Mouse (Mus musculus) liver, embryonic 11.5 days (tissue): Measurements from ENCODE around the gene Zfhx3. TPM values are rescaled to one million over a fixed set of nuclear protein-coding genes. Genes with fewer than 3 reads are reported as not detected.
"Not testable (repeated sequence)": the region's sequence is repeated elsewhere in the genome, so short reads cannot be mapped to it uniquely, and the experiment has no call there.

ENCODE experiments used
- ATAC-seq: fragments of 200-750 bp; cut with Nextera tagmentation; replicated peaks from 2 replicates; pipeline ENCODE4 v1.8.0; 2017; ENCODE audit warnings: moderate number of reproducible peaks, mild to moderate bottlenecking, moderate TSS enrichment, moderate library complexity; ENCODE audit not compliant: low FRiP score
- DNase-seq: peaks from one replicate; pipeline ENCODE4 v3.0.0-alpha.2; 2017; ENCODE audit warnings: low spot score
- H3K27ac ChIP-seq: fragments of 300-500 bp; sonication (generic); 2 replicates; pipeline ENCODE4 v1.5.1; 2014; ENCODE audit warnings: mild to moderate bottlenecking, low read depth, low read length, control low read depth
- H3K27me3 ChIP-seq: fragments of 300-500 bp; sonication (generic); replicated peaks from 2 replicates; pipeline ENCODE4 v1.6.1; 2014; ENCODE audit warnings: low read length, mixed read lengths; ENCODE audit not compliant: control insufficient read depth, insufficient read depth
- H3K36me3 ChIP-seq: fragments of 300-500 bp; sonication (generic); 2 replicates; pipeline ENCODE4 v1.6.1; 2014; ENCODE audit warnings: mild to moderate bottlenecking, low read length, moderate library complexity, mixed read lengths; ENCODE audit not compliant: control insufficient read depth, insufficient read depth
- H3K4me1 ChIP-seq: fragments of 300-500 bp; sonication (generic); replicated peaks from 2 replicates; pipeline ENCODE4 v1.6.1; 2014; ENCODE audit warnings: low read length, mixed read lengths; ENCODE audit not compliant: control insufficient read depth, insufficient read depth
- H3K4me2 ChIP-seq: fragments of 300-500 bp; sonication (generic); 2 replicates; pipeline ENCODE4 v1.6.1; 2014; ENCODE audit warnings: mild to moderate bottlenecking, control low read depth, moderate library complexity
- H3K4me3 ChIP-seq: fragments of 300-500 bp; sonication (generic); 2 replicates; pipeline ENCODE4 v1.5.1; 2014; ENCODE audit warnings: low read depth, low read length, control low read depth
- H3K9ac ChIP-seq: fragments of 300-500 bp; sonication (generic); 2 replicates; pipeline ENCODE4 v1.6.1; 2014; ENCODE audit warnings: low read depth, low read length, control low read depth
- H3K9me3 ChIP-seq: fragments of 300-500 bp; sonication (generic); 2 replicates; pipeline ENCODE4 v1.6.1; 2016; ENCODE audit warnings: low read length, inconsistent platforms, mixed read lengths; ENCODE audit not compliant: control insufficient read depth
- WGBS: fragments of 180-500 bp; shearing (Covaris S2); extraction: QIAGEN DNeasy Blood & Tissue Kit; methylation state at CpG from one replicate; pipeline ENCODE4 v1.1.7; 2014; 5-methylcytosine and 5-hydroxymethylcytosine counted together
- polyA plus RNA-seq: library from polyadenylated mRNA; unstranded; fragments of >200 nt; fragmentation: Nextera tagmentation; extraction: Ambion mirVana; gene quantifications from 2 replicates; pipeline ENCODE4 v1.2.1, GENCODE M21; 2014

Zfhx3 gene
- 4.2 and 6.1 TPM in 2 replicates for polyA plus RNA-seq

GRCm38 (mm10) chr8:107941922-107942694 is at the start of gene Zfhx3:
TSS of gene Zfhx3 (plus strand) at chr8:107942644.
- peaks cover 28% of the 10 kb centered on the region for H3K27me3 ChIP-seq
- DNase-seq (no peak), ATAC-seq (no peak)
- H3K4me1 ChIP-seq = no peaks in the 10 kb centered on the region
- H3K4me2 ChIP-seq = peak within 1 kb of the TSS; percentile 23
- H3K9ac ChIP-seq = no peak within 1 kb of the TSS
- no peaks in the 10 kb centered on the region for H3K9me3 ChIP-seq
- H3K27ac ChIP-seq = no peak within 1 kb of the TSS
- 32% methylated on average over 11 of the region's 11 CpGs for WGBS
- H3K36me3 ChIP-seq = no peaks in the 10 kb centered on the region
- no peak within 1 kb of the TSS for H3K4me3 ChIP-seq

GRCm38 (mm10) chr8:107918984-107919383 is 23.5 kb upstream of the Zfhx3 start:
- Histone ChIP-seq H3K27me3 (no peaks in the 10 kb centered on the region), H3K4me1 (no peaks in the 10 kb centered on the region), H3K9ac (no peak overlapping the region), H3K4me2 (no peak overlapping the region), H3K4me3 (no peak overlapping the region), H3K36me3 (no peaks in the 10 kb centered on the region), H3K27ac (no peak overlapping the region), H3K9me3 (no peaks in the 10 kb centered on the region)
- ATAC-seq (no peak), DNase-seq (no peak)
- 85% methylated on average over 12 of the region's 12 CpGs for WGBS

GRCm38 (mm10) chr8:107926149-107926548 is 16.3 kb upstream of the Zfhx3 start:
- ATAC-seq = no peak
- Histone ChIP-seq H3K4me3 (no peak overlapping the region), H3K9me3 (no peaks in the 10 kb centered on the region), H3K9ac (no peak overlapping the region), H3K4me2 (no peak overlapping the region), H3K4me1 (no peaks in the 10 kb centered on the region; the same call in 1 of the 2 replicates), H3K36me3 (no peaks in the 10 kb centered on the region), H3K27ac (no peak overlapping the region), H3K27me3 (no peaks in the 10 kb centered on the region)
- 75% methylated on average over 15 of the region's 15 CpGs for WGBS
- no peak for DNase-seq

- Histone ChIP-seq H3K4me3 (no peak overlapping the region), H3K9me3 (no peaks in the 10 kb centered on the region), H3K4me2 (no peak overlapping the region), H3K4me1 (no peaks in the 10 kb centered on the region), H3K36me3 (no peaks in the 10 kb centered on the region), H3K27me3 (no peaks in the 10 kb centered on the region), H3K9ac (no peak overlapping the region), H3K27ac (no peak overlapping the region)
- DNase-seq (no peak), ATAC-seq (no peak)
- 87% methylated on average over 4 of the region's 4 CpGs for WGBS
Observed at GRCm38 (mm10) chr8:107936725-107937124, 5.7 kb upstream of the Zfhx3 start.

GRCm38 (mm10) chr8:107938231-107938630 is 4.2 kb upstream of the Zfhx3 start:
- H3K27me3 ChIP-seq = peaks cover 11% of the 10 kb centered on the region; the same call in 1 of the 2 replicates
- ATAC-seq, H3K36me3 ChIP-seq, H3K9ac ChIP-seq, H3K9me3 ChIP-seq, H3K4me1 ChIP-seq, H3K4me3 ChIP-seq, H3K27ac ChIP-seq, DNase-seq, H3K4me2 ChIP-seq: not testable (repeated sequence)
- 84% methylated on average over 5 of the region's 5 CpGs for WGBS

GRCm38 (mm10) chr8:107940181-107940580 is 2.3 kb upstream of the Zfhx3 start:
- Histone ChIP-seq H3K27ac (no peak overlapping the region), H3K9me3 (no peaks in the 10 kb centered on the region), H3K4me3 (no peak overlapping the region), H3K9ac (no peak overlapping the region), H3K4me1 (no peaks in the 10 kb centered on the region), H3K27me3 (peaks cover 25% of the 10 kb centered on the region), H3K36me3 (no peaks in the 10 kb centered on the region), H3K4me2 (no peak overlapping the region)
- ATAC-seq (no peak), DNase-seq (no peak)
- WGBS = 87% methylated on average over 8 of the region's 8 CpGs

GRCm38 (mm10) chr8:107942752-107943510 is 487 bp downstream of the Zfhx3 start:
- H3K4me3 ChIP-seq = no peak overlapping the region
- peak overlapping the region; percentile 23 for H3K4me2 ChIP-seq
- DNase-seq = no peak
- no peak for ATAC-seq
- WGBS = 2% methylated on average over 17 of the region's 17 CpGs
- no peak overlapping the region for H3K9ac ChIP-seq
- peaks cover 28% of the 10 kb centered on the region for H3K27me3 ChIP-seq
- H3K4me1 ChIP-seq = no peaks in the 10 kb centered on the region
- no peaks in the 10 kb centered on the region for H3K36me3 ChIP-seq
- H3K27ac ChIP-seq = no peak overlapping the region
- no peaks in the 10 kb centered on the region for H3K9me3 ChIP-seq

- WGBS = 15% methylated on average over 10 of the region's 10 CpGs
- no peaks in the 10 kb centered on the region for H3K9me3 ChIP-seq
- no peak overlapping the region for H3K9ac ChIP-seq
- no peak overlapping the region for H3K4me3 ChIP-seq
- DNase-seq = no peak
- H3K27ac ChIP-seq = no peak overlapping the region
- H3K4me1 ChIP-seq = no peaks in the 10 kb centered on the region
- ATAC-seq = no peak
- H3K36me3 ChIP-seq = no peaks in the 10 kb centered on the region
- H3K27me3 ChIP-seq = peaks cover 28% of the 10 kb centered on the region
- no peak overlapping the region for H3K4me2 ChIP-seq
Observed at GRCm38 (mm10) chr8:107943550-107944348, 1.3 kb downstream of the Zfhx3 start.
